Mouse (Mus musculus) ES-E14 (cell line): ENCODE measurements around the gene Ms4a6b.

Source experiments
- HCFC1 ChIP-seq: IDR thresholded peaks from 2 replicates; pipeline ENCODE4 v1.6.1; 2012; ENCODE audit warnings: low read length, inconsistent platforms, borderline replicate concordance; ENCODE audit not compliant: insufficient read depth
- ZNF384 ChIP-seq: IDR thresholded peaks from 2 replicates; pipeline ENCODE4 v1.6.1; 2012; ENCODE audit warnings: low read depth, low read length, inconsistent platforms

GRCm38 (mm10) chr19:11554726-11555125 is 38.4 kb downstream of the Ms4a6b start:
- TF ChIP-seq ZNF384 (no peak), HCFC1 (no peak)
